Mouse (Mus musculus) limb, embryonic 12.5 days (tissue): Measurements from ENCODE around the gene Fbxo9. TPM values are rescaled to one million over a fixed set of nuclear protein-coding genes. Genes with fewer than 3 reads are reported as not detected.

Experiments used
- ATAC-seq: fragments of 200-750 bp; cut with Nextera tagmentation; 2 replicates; pipeline ENCODE4 v1.8.0; 2017; ENCODE audit warnings: low read depth, moderate TSS enrichment; ENCODE audit not compliant: insufficient number of reproducible peaks, insufficient read depth, low FRiP score, low TSS enrichment
- H3K27ac ChIP-seq: fragments of 300-500 bp; sonication (generic); 2 replicates; pipeline ENCODE4 v1.5.1; 2016; ENCODE audit warnings: mild to moderate bottlenecking, moderate library complexity
- H3K27me3 ChIP-seq: fragments of 300-500 bp; sonication (generic); 2 replicates; pipeline ENCODE4 v1.6.1; 2016; ENCODE audit warnings: mild to moderate bottlenecking, moderate library complexity
- H3K36me3 ChIP-seq: fragments of 300-500 bp; sonication (generic); 2 replicates; pipeline ENCODE4 v1.6.1; 2016; ENCODE audit warnings: mild to moderate bottlenecking, moderate library complexity
- H3K4me1 ChIP-seq: fragments of 300-500 bp; sonication (generic); replicated peaks from 2 replicates; pipeline ENCODE4 v1.6.1; 2016
- H3K4me2 ChIP-seq: fragments of 300-500 bp; sonication (generic); 2 replicates; pipeline ENCODE4 v1.6.1; 2016; ENCODE audit warnings: mild to moderate bottlenecking, moderate library complexity
- H3K4me3 ChIP-seq: fragments of 300-500 bp; sonication (generic); replicated peaks from 2 replicates; pipeline ENCODE4 v1.5.1; 2016; ENCODE audit warnings: mild to moderate bottlenecking
- H3K9ac ChIP-seq: fragments of 300-500 bp; sonication (generic); replicated peaks from 2 replicates; pipeline ENCODE4 v1.6.1; 2016; ENCODE audit warnings: mild to moderate bottlenecking, moderate library complexity
- H3K9me3 ChIP-seq: fragments of 300-500 bp; sonication (generic); 2 replicates; pipeline ENCODE4 v1.6.1; 2016; ENCODE audit warnings: mild to moderate bottlenecking, moderate library complexity
- WGBS: fragments of 180-500 bp; shearing (Covaris S2); methylation state at CpG from one replicate; pipeline ENCODE4 v1.1.7; 2016; 5-methylcytosine and 5-hydroxymethylcytosine counted together
- polyA plus RNA-seq: library from polyadenylated mRNA; unstranded; fragments of >200 nt; fragmentation: Nextera tagmentation; extraction: Ambion mirVana; gene quantifications from 2 replicates; pipeline ENCODE4 v1.2.1, GENCODE M21; 2016

The Fbxo9 gene
- polyA plus RNA-seq, 1 experiment from 2014 or later: 40.6 TPM

DNA sequence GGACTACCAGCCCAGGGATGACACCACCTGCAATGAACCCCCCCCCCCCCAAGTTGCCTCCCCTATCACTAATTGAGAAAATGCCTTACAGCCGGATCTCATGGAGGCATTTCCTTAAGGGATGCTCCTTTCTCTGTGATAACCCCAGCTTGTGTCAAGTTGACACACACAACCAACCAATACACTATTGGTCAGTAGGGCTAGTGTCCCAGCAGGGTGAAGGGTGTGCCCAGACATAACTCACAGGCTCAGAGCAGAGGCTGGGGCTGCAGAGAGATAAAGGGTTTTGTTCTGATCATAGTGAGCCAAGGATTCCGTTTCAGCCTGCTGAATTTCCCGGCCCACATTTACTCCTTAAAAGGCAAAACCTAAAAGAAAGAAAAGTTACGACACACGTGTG, 38.4 kb downstream of the Fbxo9 start:
- ATAC-seq: no peak
- Histone ChIP-seq H3K4me2 (no peak overlapping the region), H3K4me3 (no peak overlapping the region), H3K4me1 (peaks cover 6% of the 10 kb centered on the region; the same call in 1 of the 2 replicates), H3K27me3 (no peaks in the 10 kb centered on the region), H3K9ac (no peak overlapping the region), H3K36me3 (no peaks in the 10 kb centered on the region), H3K27ac (no peak overlapping the region), H3K9me3 (no peaks in the 10 kb centered on the region)
- WGBS: 61% methylated on average over 5 of the region's 5 CpGs

DNA sequence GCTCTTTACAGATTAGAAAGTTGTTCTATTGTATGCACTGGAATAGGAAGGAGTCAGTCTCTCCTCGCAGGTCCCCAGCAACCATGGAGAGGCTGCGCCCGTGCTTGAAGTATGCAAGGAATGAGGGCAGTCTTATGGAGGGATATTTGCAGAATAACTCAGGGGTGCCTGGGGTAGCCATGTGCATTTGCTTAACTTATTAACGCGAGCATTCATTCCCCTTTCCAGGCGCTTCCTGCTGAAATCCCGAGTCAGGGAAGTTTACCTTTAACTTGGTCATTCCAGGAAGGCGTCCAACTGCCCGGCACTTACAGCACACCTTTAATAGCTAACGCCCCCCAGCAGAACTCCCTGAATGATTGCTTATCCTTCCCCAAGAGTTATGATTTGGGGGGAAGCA, 44.7 kb downstream of the Fbxo9 start:
- no peak overlapping the region for H3K27ac ChIP-seq
- no peak for ATAC-seq
- WGBS: 52% methylated on average over 10 of the region's 10 CpGs

DNA sequence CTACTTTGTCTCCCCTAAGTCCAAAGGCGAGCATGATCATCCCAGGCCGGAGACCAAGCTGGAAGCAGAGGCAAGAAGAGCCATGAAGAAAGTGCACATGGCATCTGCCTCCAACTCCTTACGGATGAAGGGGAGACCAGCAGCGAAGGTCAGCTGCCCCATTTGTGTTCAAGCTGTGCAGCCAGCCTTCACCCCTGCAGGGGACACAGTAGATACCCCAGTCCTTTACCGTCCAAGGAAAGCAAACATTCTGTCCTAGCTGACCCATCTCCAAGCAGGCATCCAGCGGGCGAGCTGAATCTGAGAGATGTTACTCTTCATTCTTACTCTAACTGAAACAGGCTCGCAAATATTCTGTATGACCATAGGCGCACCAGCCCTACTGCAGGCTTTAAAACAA, 46.5 kb downstream of the Fbxo9 start:
- 0 out of 2 replicates have a peak, but pooled peaks cover 11% of the 10 kb centered on the region for H3K4me1 ChIP-seq
- H3K9ac ChIP-seq: no peak overlapping the region
- no peak overlapping the region for H3K4me2 ChIP-seq
- no peaks in the 10 kb centered on the region for H3K36me3 ChIP-seq
- no peak overlapping the region for H3K27ac ChIP-seq
- no peaks in the 10 kb centered on the region for H3K9me3 ChIP-seq
- H3K27me3 ChIP-seq: no peaks in the 10 kb centered on the region
- ATAC-seq: no peak
- H3K4me3 ChIP-seq: no peak overlapping the region
- 85% methylated on average over 9 of the region's 9 CpGs for WGBS

More for the DNA sequence above, 44.7 kb downstream of the Fbxo9 start:
- Histone ChIP-seq H3K9me3 (no peaks in the 10 kb centered on the region), H3K4me2 (peak overlapping the region; percentile 23), H3K4me1 (0 out of 2 replicates have a peak, but pooled peaks cover 11% of the 10 kb centered on the region), H3K27me3 (no peaks in the 10 kb centered on the region), H3K4me3 (no peak overlapping the region), H3K36me3 (no peaks in the 10 kb centered on the region), H3K9ac (no peak overlapping the region)

DNA sequence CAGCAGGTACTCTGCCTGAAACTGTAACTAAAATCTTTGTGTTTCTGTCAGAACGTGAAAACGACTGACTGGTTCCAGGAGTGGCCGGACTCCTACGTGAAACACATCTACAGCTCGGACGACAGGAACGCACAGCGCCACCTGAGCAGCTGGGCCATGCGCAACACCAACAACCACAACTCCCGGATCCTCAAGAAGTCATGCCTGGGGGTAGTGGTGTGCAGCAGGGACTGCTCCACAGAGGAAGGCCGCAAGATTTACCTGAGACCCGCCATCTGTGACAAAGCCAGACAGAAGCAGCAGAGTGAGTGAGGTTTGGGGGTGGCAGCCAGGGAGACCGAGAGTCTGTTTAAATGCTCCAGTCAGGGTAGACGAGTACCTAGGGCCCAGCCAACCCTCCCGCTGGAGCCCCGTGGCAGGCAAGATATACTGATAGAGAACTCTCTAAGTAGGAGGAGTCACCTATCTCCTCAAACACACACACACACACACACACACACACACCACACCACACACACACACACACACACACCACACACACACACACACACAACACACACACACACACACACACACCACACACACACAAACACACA, 49.2 kb downstream of the Fbxo9 start:
- no peak overlapping the region for H3K4me2 ChIP-seq
- no peaks in the 10 kb centered on the region for H3K36me3 ChIP-seq
- no peaks in the 10 kb centered on the region for H3K27me3 ChIP-seq
- no peak overlapping the region for H3K9ac ChIP-seq
- no peak overlapping the region for H3K4me3 ChIP-seq
- H3K27ac ChIP-seq: no peak overlapping the region
- H3K4me1 ChIP-seq: 0 out of 2 replicates have a peak, but pooled peaks cover 9% of the 10 kb centered on the region
- 82% methylated on average over 16 of the region's 16 CpGs for WGBS
- no peak for ATAC-seq
- no peaks in the 10 kb centered on the region for H3K9me3 ChIP-seq

DNA sequence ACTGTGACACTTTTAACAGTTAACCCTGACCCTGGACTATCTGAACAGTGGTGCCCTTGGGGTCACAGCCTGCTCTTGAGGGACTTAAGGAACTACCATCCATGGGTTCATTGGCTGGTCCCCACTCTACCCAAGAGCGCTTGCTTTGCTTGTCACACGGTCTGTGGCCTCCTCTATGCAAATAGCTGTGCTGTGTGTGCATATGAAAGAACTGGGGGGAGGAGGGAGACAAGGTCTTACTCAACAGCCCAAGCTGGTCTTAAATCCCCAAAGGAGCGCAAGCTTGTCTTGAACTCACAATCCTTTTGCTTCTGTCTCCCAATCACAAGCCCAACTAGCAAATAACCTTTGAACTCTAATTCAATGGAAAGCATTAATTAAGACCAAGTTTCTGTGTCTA, 54.6 kb downstream of the Fbxo9 start:
- Histone ChIP-seq H3K27ac (no peak overlapping the region), H3K27me3 (no peaks in the 10 kb centered on the region), H3K4me3 (no peak overlapping the region), H3K4me1 (peaks cover 3% of the 10 kb centered on the region; the same call in 1 of the 2 replicates), H3K36me3 (no peaks in the 10 kb centered on the region), H3K9me3 (no peaks in the 10 kb centered on the region), H3K4me2 (no peak overlapping the region), H3K9ac (no peak overlapping the region)
- WGBS: 84% methylated on average over 3 of the region's 3 CpGs
- ATAC-seq: no peak

DNA sequence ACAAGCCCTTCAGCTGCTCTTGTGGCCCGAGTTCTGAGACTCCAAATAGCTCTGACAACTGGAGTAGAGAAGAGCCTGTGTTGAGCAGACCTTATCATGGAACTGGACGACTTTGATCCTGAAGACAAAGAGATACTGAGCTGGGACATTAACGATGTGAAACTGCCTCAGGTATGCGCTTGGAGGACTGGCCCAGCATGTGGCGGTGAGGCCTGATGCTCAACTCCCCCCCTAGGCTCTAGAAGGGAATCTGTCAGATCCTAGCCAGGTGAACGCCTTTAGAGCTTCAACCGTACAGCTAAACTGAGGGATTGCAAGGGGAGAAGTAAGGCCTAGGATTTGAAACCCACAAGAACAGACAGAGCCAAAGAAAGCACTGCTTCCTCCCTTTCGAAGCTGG, 55.0 kb downstream of the Fbxo9 start:
- 68% methylated on average over 8 of the region's 8 CpGs for WGBS
- Histone ChIP-seq H3K4me1 (peaks cover 3% of the 10 kb centered on the region; the same call in 1 of the 2 replicates), H3K4me3 (no peak overlapping the region), H3K9me3 (no peaks in the 10 kb centered on the region), H3K27me3 (no peaks in the 10 kb centered on the region), H3K4me2 (no peak overlapping the region), H3K9ac (no peak overlapping the region), H3K27ac (no peak overlapping the region), H3K36me3 (no peaks in the 10 kb centered on the region)
- ATAC-seq: no peak

DNA sequence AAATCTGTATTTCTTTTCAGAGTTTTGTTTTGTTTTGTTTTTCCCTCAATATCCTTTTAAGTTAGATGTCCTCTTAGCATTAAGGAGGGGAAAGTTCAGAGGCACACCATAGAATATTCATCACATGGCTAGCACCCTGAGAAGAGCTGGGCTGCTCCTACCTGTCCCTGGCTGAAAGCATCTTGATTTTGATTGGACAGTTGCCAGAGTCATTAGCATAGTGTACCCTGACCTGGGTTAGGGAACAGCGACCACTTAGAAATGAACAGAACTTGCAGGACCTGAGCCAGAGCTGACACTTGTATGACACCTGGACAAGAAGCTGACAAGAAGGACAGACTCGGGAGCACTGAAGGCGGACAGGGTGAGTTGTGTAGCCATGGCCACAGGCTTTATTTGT, 57.2 kb downstream of the Fbxo9 start, which contains the start of gene Gcm1:
Gene Gcm1, plus strand, starts transcription at position 248 of the 400 bp plus-strand sequence.
- Histone ChIP-seq H3K9me3 (no peaks in the 10 kb centered on the region), H3K27me3 (no peaks in the 10 kb centered on the region), H3K27ac (no peak within 1 kb of the TSS), H3K9ac (no peak within 1 kb of the TSS), H3K4me1 (peaks cover 3% of the 10 kb centered on the region; the same call in 1 of the 2 replicates), H3K4me3 (no peak within 1 kb of the TSS), H3K4me2 (no peak within 1 kb of the TSS), H3K36me3 (no peaks in the 10 kb centered on the region)
- ATAC-seq: no peak
- WGBS: 65% methylated on average over 3 of the region's 3 CpGs

DNA sequence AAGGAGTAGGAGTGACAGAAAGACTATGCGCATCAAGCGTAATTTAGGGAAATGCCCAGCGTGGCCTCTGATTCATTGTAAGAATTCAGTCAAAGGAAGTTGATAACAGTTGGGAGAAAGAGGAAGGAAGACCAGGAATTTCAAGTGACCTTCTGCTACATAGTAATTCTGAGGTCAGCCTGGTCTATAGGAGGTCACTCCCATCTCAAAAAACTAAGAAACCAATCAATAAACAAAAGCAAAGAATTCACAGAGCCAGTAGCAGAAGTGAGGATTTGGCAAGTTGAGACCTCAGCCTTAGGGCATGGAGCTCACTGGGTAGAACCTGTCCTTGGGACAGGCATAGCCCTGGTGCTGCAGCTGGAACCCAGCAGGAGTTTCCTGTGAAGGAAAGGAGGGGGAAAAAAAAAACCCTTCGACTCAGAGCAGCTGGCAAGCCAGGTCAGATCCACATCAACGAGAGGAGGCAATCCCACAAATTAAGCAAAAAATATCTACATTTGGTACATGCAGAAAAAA, 58.4 kb downstream of the Fbxo9 start:
- peaks cover 3% of the 10 kb centered on the region; the same call in 1 of the 2 replicates for H3K4me1 ChIP-seq
- no peaks in the 10 kb centered on the region for H3K9me3 ChIP-seq
- no peaks in the 10 kb centered on the region for H3K27me3 ChIP-seq
- H3K4me2 ChIP-seq: no peak overlapping the region
- H3K4me3 ChIP-seq: no peak overlapping the region
- ATAC-seq: no peak
- H3K27ac ChIP-seq: no peak overlapping the region
- H3K9ac ChIP-seq: no peak overlapping the region
- 47% methylated on average over 5 of the region's 5 CpGs for WGBS
- no peaks in the 10 kb centered on the region for H3K36me3 ChIP-seq

DNA sequence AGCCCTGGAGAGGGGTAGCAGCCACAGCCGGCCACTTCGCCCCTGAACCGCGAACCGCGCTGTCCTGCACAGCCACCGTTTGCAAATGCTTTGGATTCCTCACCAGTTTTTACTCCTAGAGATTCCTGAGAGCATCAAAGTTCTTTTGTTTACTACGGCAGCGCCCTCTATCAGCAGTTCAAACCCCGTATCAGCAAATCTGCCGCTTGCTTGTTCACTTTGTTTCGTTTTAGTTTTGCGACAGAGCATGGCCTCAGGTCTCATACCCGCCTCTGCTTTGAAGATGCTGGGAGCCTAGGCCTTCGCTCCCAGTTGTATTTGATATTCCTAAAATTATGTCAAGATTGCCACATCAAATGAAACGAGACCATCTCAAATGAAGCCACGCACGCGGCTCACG, 62.1 kb downstream of the Fbxo9 start:
- H3K4me2 ChIP-seq: no peak overlapping the region
- 52% methylated on average over 20 of the region's 20 CpGs for WGBS
- H3K9ac ChIP-seq: no peak overlapping the region

DNA sequence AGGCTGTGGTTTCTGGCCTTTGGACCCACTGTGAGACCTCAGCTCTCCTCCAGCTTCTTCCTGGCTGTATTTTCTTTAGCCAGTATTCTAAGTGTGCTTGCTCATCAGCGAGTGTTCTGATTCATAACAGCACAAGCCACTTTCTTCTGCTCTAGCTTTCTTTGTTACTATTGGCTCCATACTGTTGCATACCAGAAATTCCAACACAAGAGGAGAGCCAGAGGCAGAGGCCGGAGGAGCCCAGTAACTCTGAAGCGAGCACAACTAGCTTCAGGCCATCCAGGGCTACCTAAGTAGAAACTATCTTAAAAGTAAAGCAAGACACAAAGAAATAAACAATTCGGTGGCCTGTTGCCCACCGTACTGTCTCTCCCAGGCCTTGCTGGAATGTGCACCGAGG, 63.7 kb downstream of the Fbxo9 start:
- Histone ChIP-seq H3K9me3 (no peaks in the 10 kb centered on the region), H3K9ac (no peak overlapping the region), H3K4me2 (no peak overlapping the region), H3K27ac (0 out of 2 replicates have a peak overlapping the region, but pooled peaks have one; percentile 56), H3K36me3 (no peaks in the 10 kb centered on the region), H3K4me1 (0 out of 2 replicates have a peak, but pooled peaks cover 8% of the 10 kb centered on the region), H3K27me3 (no peaks in the 10 kb centered on the region), H3K4me3 (no peak overlapping the region)
- ATAC-seq: no peak; the same call in 1 of the 2 replicates
- WGBS: 72% methylated on average over 6 of the region's 6 CpGs

More for the DNA sequence above, 62.1 kb downstream of the Fbxo9 start:
- H3K36me3 ChIP-seq: no peaks in the 10 kb centered on the region
- no peaks in the 10 kb centered on the region for H3K9me3 ChIP-seq
- no peak for ATAC-seq
- H3K27ac ChIP-seq: no peak overlapping the region
- no peak overlapping the region for H3K4me3 ChIP-seq
- H3K4me1 ChIP-seq: peaks cover 8% of the 10 kb centered on the region; the same call in 1 of the 2 replicates
- H3K27me3 ChIP-seq: no peaks in the 10 kb centered on the region

DNA sequence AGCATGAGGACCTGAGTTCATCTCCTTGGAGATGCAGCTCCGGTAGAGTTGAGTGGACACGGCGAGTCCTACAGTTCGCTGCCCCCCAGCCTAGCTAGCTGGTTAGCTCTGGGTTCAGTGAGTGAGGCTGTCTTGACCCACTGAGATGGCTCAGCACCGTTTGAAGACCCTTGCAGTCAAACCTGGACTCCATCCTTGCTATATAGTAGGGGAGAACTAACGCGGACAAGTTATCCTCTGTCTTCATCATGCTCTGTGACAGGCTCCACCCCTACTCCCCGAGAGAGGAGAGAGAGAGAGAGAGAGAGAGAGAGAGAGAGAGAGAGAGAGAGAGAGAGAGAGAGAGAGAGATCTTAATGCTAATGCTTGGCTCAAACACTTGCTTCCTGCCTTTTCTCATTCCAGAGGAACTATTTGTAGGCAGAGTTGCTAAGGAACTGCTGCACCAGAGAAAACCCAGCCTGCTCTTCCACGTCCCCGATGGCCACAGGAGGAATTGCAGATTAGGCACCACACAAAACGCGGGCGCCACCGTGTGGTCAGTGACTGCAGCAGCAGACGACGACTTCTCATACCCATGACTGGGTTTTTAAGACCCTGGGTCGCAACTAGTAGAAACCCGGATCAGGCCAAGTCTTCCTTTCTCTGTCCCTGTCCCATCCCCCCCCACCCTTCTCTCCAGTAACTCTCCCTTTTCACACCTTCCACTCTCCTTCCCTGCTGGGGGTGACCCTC, 69.9 kb downstream of the Fbxo9 start:
- Histone ChIP-seq H3K4me3 (no peak overlapping the region), H3K4me2 (no peak overlapping the region), H3K9ac (no peak overlapping the region), H3K9me3 (no peaks in the 10 kb centered on the region), H3K36me3 (no peaks in the 10 kb centered on the region), H3K4me1 (no peaks in the 10 kb centered on the region), H3K27me3 (no peaks in the 10 kb centered on the region), H3K27ac (no peak overlapping the region)
- peak; percentile 35; the same call in 1 of the 2 replicates for ATAC-seq
- 39% methylated on average over 18 of the region's 18 CpGs for WGBS
